Mouse (Mus musculus) layer of hippocampus, postnatal 36 days (tissue): ENCODE measurements around the gene Car12. TPM values are rescaled to one million over a fixed set of nuclear protein-coding genes. Genes with fewer than 3 reads are reported as not detected.

Source experiments
- DNase-seq, 2 experiments: peaks; one replicate each; pipeline ENCODE4 v3.0.0; 2022
- total RNA-seq, 2 experiments: library from RNA; stranded (reverse); gene quantifications; 2 replicates each; pipeline ENCODE4 v1.2.3; 2021

The Car12 gene
- total RNA-seq = 10 to 100 TPM; 49.3 to 57.9 TPM

- DNase-seq = peak in 1 of 2 experiments; percentile 36
Observed at GRCm38 (mm10) chr9:66713135-66714021, at the start of gene Car12. TSS of gene Car12 (plus strand) at chr9:66713686.

GRCm38 (mm10) chr9:66663764-66664163, 49.7 kb upstream of the Car12 start:
- DNase-seq = no peak

- DNase-seq = no peak
Observed at GRCm38 (mm10) chr9:66664561-66664960, 48.9 kb upstream of the Car12 start.

GRCm38 (mm10) chr9:66666153-66666552, 47.3 kb upstream of the Car12 start:
- no peak for DNase-seq

GRCm38 (mm10) chr9:66667046-66667445, 46.4 kb upstream of the Car12 start:
- DNase-seq = no peak

GRCm38 (mm10) chr9:66667868-66668267, 45.6 kb upstream of the Car12 start:
- DNase-seq = no peak

- DNase-seq = no peak
Observed at GRCm38 (mm10) chr9:66669561-66670078, 43.9 kb upstream of the Car12 start.

GRCm38 (mm10) chr9:66673771-66674170, 39.7 kb upstream of the Car12 start:
- no peak for DNase-seq

- peak; percentile 27 to 32 for DNase-seq
Observed at GRCm38 (mm10) chr9:66675566-66675965, 37.9 kb upstream of the Car12 start.

- DNase-seq = no peak
Observed at GRCm38 (mm10) chr9:66680102-66680501, 33.4 kb upstream of the Car12 start.

- no peak for DNase-seq
Observed at GRCm38 (mm10) chr9:66682822-66683221, 30.7 kb upstream of the Car12 start.

GRCm38 (mm10) chr9:66685730-66686129, 27.8 kb upstream of the Car12 start:
- no peak for DNase-seq

GRCm38 (mm10) chr9:66687713-66688112, 25.8 kb upstream of the Car12 start:
- DNase-seq = no peak

- no peak for DNase-seq
Observed at GRCm38 (mm10) chr9:66691683-66692305, 21.7 kb upstream of the Car12 start.

- no peak for DNase-seq
Observed at GRCm38 (mm10) chr9:66697355-66698140, 15.9 kb upstream of the Car12 start.

GRCm38 (mm10) chr9:66699748-66700147, 13.7 kb upstream of the Car12 start:
- DNase-seq = no peak

- DNase-seq = no peak
Observed at GRCm38 (mm10) chr9:66703002-66703401, 10.5 kb upstream of the Car12 start.

- no peak for DNase-seq
Observed at GRCm38 (mm10) chr9:66705354-66705753, 8.1 kb upstream of the Car12 start.

- peak; percentile 37 to 71 for DNase-seq
Observed at GRCm38 (mm10) chr9:66705766-66706165, 7.7 kb upstream of the Car12 start.

- DNase-seq = peak in 1 of 2 experiments; percentile 46
Observed at GRCm38 (mm10) chr9:66708054-66708772, 5.3 kb upstream of the Car12 start.

GRCm38 (mm10) chr9:66708816-66709555, 4.5 kb upstream of the Car12 start:
- DNase-seq = no peak
